Mouse (Mus musculus): Measurements from ENCODE around the gene Lrrc28.

Lrrc28 gene

DNA sequence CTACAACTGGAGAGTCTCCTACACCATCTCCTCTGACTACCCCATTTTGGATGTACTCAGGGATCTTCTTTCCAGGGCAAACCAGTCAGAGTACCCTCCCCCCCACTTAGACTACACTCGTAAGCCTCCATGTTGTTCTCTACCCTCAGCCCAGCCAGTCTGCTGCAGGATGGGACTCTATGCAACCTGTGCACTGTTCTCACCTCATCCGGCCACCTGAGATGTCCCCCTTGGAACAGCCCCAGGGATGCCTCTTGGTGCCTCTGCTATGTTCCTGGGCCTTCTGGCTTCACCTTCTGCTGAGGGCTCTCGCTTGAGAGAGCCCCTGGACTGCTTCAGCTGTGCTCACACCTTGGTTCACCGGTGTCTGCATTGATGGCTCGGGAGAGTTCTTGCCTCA, 158.7 kb downstream of the Lrrc28 start:
- DNase-seq (ENCODE audit: low spot score): no peak

- DNase-seq (ENCODE audit: low spot score): no peak
Measured at GRCm38 (mm10) chr7:67483698-67484097, 161.4 kb downstream of the Lrrc28 start.

GRCm38 (mm10) chr7:67479576-67480413, 165.3 kb downstream of the Lrrc28 start:
- no peak for DNase-seq (ENCODE audit: low spot score)

- no peak for DNase-seq (ENCODE audit: low spot score)
Measured at GRCm38 (mm10) chr7:67479168-67479567, 165.9 kb downstream of the Lrrc28 start.

DNA sequence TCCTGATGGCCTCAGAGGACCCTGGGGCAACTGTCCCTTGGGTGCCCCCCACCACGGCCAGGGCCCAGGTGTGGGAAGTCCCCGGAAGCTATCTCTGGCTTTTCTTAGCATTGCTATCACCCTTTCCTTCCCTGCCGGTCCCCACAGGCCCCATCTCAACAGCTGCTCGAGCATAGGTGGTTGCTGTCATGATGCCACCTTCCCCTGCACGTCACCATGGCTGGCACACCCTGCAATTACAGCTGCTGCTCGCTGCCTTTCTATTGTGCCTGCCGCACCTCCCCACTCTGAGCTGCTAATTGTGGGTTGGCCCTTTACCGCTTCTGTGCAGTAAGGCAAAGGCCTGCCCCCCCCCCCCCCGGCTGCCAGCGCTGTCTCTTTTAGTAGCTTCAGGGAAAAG, 167.1 kb downstream of the Lrrc28 start:
- DNase-seq (ENCODE audit: low spot score): no peak

DNA sequence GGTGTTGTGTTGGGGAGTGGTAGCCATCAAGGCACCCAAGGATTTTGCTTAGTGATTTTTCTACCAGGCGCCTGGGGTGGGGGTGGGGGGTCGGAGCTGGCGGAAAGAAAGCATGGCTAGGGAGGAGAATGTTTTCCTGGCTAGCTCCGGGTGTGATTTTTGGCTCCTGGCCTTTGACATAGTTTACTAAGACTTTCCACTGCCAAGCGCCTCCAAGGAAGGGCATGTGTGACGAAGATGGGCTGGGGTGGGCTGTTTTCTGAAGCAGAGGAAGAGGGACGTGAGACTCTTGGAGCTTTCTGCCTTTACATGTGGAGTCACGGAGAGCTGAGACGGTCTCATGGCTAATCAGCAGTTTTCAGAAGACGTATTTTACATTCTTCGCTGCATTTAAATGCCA, 173.8 kb downstream of the Lrrc28 start:
- no peak for DNase-seq (ENCODE audit: low spot score)

GRCm38 (mm10) chr7:67468802-67469408, 176.2 kb downstream of the Lrrc28 start:
- DNase-seq (ENCODE audit: low spot score): no peak

DNA sequence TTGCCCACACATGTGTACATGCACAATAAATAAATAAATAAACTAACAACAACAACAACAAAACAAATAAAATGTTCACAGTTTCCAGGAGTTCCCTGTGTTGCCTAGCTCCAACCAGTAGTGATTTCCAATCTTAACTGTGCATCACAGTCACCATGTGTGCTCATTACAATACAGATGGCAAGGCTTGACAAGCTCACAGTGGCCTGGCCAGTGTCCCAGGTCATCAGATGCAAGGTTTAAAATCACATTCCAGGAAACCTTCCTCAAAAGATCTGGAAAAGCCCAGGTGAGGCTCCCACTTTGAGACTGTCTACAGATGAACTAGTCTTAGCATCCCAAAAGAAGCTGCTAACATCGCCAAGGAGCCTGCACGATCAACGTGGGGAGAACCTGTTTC, 176.9 kb downstream of the Lrrc28 start:
- DNase-seq (ENCODE audit: low spot score): no peak

DNA sequence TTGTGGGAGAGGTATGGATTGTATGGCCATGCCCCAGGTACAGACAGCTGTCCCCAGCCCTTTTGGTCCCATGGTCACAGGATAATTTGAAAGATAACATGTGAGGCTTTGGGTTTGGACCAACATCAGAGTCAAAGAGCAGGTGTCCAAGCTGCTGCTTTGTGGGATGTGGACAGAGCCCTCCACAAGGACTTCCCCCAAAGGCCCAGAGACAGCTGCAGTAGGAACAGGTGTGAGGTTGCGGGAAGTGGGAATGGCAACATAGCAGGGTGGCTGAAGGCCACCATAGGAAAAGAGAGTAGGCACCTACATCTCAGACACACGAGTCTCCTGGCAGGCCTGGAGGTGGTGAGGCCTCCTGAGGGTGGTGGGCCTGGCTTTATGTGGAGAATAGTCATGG, 178.7 kb downstream of the Lrrc28 start:
- no peak for DNase-seq (ENCODE audit: low spot score)

DNA sequence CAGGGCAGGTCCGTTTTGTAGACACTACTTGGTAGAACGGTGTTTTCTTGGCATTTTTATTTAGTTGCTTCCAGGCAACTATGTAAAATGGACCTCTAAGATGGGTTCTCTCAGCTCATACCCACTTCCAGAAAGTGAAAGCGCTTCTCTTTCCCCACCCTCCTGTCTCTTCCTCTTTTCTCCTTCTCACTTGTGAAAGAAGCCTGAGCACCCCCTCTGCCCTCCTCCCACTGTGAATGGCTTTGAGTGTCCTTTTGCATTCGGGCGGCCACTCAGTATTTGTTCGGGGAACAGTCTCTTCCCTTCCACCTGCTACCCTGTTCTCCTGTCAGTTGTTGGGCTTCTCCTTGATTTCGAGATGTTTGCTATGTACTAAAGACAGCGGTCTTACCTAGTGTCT, 180.4 kb downstream of the Lrrc28 start:
- no peak for DNase-seq (ENCODE audit: low spot score)

DNA sequence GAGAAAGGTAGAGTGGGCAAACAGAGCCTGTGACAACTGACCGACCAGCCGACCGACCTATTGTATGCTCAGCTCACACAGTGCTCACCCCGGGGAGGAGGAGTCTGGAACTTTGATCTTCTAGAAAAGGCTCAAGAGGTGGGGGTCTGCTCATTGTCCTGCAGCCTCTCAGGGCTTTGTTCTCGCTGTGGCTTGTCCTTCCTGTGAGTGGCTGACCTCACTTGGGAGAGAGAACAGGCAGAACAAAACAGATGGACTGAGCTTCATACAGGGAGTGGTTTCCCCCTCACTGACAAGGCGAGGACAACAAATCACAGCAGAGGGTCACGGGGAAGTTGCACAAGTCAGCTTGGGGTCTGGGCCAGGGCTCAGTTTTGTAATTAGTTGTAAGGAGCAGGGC, 181.5 kb downstream of the Lrrc28 start:
- peak; percentile 78 for DNase-seq (ENCODE audit: low spot score)

Data from embryo, embryonic 10.5 days (tissue).